Mouse (Mus musculus): ENCODE measurements around the gene Slc25a28. TPM values are rescaled to one million over a fixed set of nuclear protein-coding genes. Genes with fewer than 3 reads are reported as not detected.

Gene Slc25a28
- polyA plus RNA-seq, 1 experiment from 2014 or later, result 14.4 TPM

DNA sequence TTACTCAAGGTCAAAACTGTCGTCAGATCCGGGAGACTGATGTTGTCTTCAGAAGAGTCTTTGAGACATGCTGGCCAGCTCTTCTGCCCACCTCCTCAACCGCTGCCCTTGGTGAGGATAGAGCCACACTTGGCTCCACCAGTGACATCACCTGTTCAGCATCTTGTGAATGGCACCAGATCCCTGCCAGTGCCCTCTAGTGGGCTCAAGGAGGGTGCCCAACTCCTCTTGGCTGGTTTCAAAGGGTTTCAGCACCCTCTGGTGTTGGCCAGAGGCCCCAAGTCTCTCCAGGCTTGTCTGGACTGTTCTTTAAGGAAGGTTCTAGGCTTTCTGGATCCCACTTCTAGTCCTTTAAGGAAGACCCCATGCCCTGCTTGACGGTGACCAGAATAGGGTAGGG lies 50.8 kb downstream of the Slc25a28 start:
- 43% methylated on average over 4 of the region's 4 CpGs for WGBS
- Histone ChIP-seq H3K9me3 (replicated peaks) (no peaks in the 10 kb centered on the region), H3K4me3 (no peak overlapping the region), H3K9ac (no peak overlapping the region), H3K36me3 (ENCODE audit: poor library complexity, severe bottlenecking) (no peaks in the 10 kb centered on the region), H3K4me1 (peaks cover 18% of the 10 kb centered on the region), H3K27me3 (peaks cover 58% of the 10 kb centered on the region), H3K4me2 (no peak overlapping the region), H3K27ac (no peak overlapping the region)
- no peak for ATAC-seq

DNA sequence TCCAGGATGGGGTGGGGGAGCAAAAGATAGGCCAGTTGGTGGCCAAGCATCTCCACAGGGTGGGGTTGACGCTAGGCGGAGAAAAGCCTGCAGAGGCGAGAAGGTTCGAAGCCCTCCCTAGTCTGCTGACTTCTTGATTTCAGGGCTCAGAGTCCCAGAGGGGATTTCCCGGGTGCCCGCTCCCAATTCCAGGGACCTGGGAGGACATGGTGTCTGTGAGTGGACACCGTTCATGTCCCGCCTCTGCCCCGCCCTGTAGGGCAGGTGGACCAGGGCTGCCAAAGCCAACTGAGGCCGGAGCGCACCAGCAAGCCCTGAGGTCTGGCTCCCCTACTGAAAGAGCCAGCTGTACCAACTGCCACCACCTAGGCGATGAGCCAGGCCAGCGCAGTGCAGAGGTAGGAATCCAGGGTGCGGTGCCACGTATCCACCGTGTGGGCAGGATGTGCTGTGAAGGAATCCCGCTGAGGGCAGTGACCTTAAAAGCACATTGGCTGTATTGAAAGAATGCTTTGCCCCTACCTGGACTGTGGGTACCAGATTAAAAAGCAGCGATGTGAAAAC lies 54.7 kb downstream of the Slc25a28 start:
- no peak overlapping the region for H3K4me3 ChIP-seq

DNA sequence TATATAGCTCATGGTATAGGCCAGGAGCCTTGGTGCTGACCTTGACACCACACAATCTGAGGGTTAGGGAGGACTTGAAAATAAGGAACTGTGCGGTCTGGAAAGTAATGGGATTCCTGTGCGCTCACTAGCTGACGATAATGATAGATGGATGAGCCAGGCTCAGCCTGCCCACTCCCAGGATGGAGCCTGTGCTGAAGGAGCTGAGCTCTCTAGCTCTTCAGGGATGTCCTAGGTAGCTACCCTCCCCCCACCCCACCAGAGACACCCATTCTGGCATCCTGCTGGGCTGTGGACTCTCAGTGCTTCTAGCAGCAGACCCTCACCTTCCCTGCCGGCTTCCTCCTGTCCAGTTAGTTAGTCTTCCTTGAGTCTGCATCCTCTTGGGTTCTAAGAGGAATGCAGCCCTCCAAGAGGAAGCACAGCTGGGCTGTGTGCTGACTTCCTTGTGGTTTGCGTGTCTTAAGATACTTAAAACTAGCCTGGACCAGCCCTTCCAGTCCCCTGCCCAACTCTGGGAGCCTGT lies 56.1 kb downstream of the Slc25a28 start:
- H3K9ac ChIP-seq, result no peak overlapping the region
- H3K4me1 ChIP-seq, result peaks cover 38% of the 10 kb centered on the region
- no peaks in the 10 kb centered on the region for H3K36me3 ChIP-seq (ENCODE audit: poor library complexity, severe bottlenecking)
- no peak overlapping the region for H3K4me2 ChIP-seq
- H3K27ac ChIP-seq, result no peak overlapping the region
- no peak overlapping the region for H3K4me3 ChIP-seq
- peaks cover 79% of the 10 kb centered on the region for H3K27me3 ChIP-seq
- no peak for ATAC-seq
- 29% methylated on average over 5 of the region's 5 CpGs for WGBS
- no peaks in the 10 kb centered on the region for H3K9me3 ChIP-seq (replicated peaks)

More for the DNA sequence above, 54.7 kb downstream of the Slc25a28 start:
- no peak overlapping the region for H3K4me2 ChIP-seq
- no peak for ATAC-seq
- WGBS, result 10% methylated on average over 18 of the region's 18 CpGs
- H3K9me3 ChIP-seq (replicated peaks), result no peaks in the 10 kb centered on the region
- H3K4me1 ChIP-seq, result peaks cover 27% of the 10 kb centered on the region
- peaks cover 78% of the 10 kb centered on the region for H3K27me3 ChIP-seq
- no peak overlapping the region for H3K27ac ChIP-seq
- H3K9ac ChIP-seq, result no peak overlapping the region
- no peaks in the 10 kb centered on the region for H3K36me3 ChIP-seq (ENCODE audit: poor library complexity, severe bottlenecking)

DNA sequence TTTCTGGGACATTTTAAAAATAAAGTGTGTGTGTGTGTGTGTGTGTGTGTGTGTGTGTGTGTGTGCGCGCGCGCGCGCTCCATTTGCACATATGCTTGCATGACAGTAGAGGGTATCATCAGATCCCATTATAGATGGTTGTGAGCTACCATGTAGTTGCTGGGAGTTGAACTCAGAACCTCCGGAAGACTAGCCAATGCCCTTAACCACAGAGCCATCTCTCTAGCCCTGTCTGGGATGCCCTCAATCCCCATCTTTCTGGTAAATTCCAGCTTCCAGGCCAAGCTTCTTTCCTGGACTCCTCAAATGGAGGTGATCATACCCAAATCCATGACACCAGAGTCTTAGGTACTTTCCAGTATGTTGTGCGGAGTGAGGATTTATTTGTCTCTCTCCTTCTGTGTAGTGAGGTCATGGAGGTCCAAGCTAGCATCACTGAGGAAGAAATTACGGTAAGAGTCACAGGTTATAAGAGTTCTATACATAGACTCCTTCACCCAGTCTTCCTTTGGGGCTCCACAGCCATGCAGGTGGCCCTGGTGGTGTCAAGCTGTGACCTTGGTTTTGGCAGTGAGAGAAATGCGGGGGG lies 56.8 kb downstream of the Slc25a28 start:
- H3K4me3 ChIP-seq, result no peak overlapping the region
- WGBS, result 37% methylated on average over 10 of the region's 10 CpGs
- H3K9me3 ChIP-seq (replicated peaks), result no peaks in the 10 kb centered on the region
- H3K4me2 ChIP-seq, result no peak overlapping the region
- no peaks in the 10 kb centered on the region for H3K36me3 ChIP-seq (ENCODE audit: poor library complexity, severe bottlenecking)
- H3K4me1 ChIP-seq, result peaks cover 40% of the 10 kb centered on the region
- H3K9ac ChIP-seq, result no peak overlapping the region
- H3K27me3 ChIP-seq, result peaks cover 79% of the 10 kb centered on the region
- ATAC-seq, result no peak
- H3K27ac ChIP-seq, result no peak overlapping the region

DNA sequence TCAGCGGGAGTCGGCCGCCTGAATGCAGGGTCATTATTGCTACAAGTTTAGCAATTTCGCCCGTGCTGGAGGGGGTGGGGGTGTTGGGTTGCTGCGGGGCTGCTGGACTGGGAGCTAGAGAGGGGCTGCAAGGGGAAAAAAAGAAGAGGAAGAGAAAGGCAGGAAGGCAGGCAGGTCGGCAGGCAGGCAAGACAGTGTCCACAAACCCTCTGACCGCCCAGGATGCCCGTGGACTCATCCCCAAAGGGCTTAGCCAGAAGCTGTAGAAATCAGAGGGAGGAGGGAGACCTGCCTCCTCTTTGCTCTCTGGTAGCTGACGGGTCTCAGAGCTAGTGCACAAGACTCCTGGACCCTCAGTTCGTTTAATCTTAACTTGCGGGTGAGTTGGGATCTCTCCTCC lies 57.8 kb downstream of the Slc25a28 start:
- Histone ChIP-seq H3K4me3 (peak overlapping the region; percentile 48), H3K27ac (peak overlapping the region; percentile 85), H3K27me3 (peaks cover 79% of the 10 kb centered on the region), H3K9ac (peak overlapping the region; percentile 74), H3K4me2 (peak overlapping the region; percentile 75), H3K9me3 (replicated peaks) (no peaks in the 10 kb centered on the region), H3K4me1 (peaks cover 50% of the 10 kb centered on the region), H3K36me3 (ENCODE audit: poor library complexity, severe bottlenecking) (no peaks in the 10 kb centered on the region)
- ATAC-seq, result peak; percentile 5; the same call in 1 of the 2 replicates
- 0% methylated on average over 11 of the region's 12 CpGs for WGBS

DNA sequence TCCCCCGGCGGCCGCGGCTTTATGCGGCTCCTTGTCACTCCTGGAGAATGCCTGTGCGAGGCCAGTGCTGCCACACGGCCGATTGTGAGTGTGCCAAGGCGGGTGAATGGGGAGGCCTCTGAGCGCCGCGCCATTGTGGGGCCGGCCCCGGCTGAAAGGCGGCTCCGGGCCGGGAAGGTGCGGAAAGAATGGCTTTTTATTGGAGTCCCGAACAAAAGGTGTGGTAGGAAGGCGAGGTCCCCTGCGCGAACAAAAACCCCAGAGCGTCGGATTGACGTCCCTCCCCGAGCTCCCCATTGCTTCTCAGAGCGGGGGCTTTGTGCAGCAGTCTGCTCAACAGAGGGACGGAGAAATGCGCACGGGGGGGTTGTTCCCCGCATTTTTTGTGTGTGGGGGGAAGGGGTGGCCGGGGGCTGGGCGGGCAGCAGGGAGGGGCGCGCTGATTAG lies 58.2 kb downstream of the Slc25a28 start:
- under 1% methylated on average over 32 of the region's 35 CpGs for WGBS
- no peaks in the 10 kb centered on the region for H3K9me3 ChIP-seq (replicated peaks)
- peak overlapping the region; percentile 74 for H3K9ac ChIP-seq
- H3K27ac ChIP-seq, result peak overlapping the region; percentile 85
- H3K4me3 ChIP-seq, result peak overlapping the region; percentile 48
- peak overlapping the region; percentile 75 for H3K4me2 ChIP-seq
- peak; percentile 85 for ATAC-seq
- H3K27me3 ChIP-seq, result peaks cover 79% of the 10 kb centered on the region
- no peaks in the 10 kb centered on the region for H3K36me3 ChIP-seq (ENCODE audit: poor library complexity, severe bottlenecking)
- peaks cover 54% of the 10 kb centered on the region for H3K4me1 ChIP-seq

DNA sequence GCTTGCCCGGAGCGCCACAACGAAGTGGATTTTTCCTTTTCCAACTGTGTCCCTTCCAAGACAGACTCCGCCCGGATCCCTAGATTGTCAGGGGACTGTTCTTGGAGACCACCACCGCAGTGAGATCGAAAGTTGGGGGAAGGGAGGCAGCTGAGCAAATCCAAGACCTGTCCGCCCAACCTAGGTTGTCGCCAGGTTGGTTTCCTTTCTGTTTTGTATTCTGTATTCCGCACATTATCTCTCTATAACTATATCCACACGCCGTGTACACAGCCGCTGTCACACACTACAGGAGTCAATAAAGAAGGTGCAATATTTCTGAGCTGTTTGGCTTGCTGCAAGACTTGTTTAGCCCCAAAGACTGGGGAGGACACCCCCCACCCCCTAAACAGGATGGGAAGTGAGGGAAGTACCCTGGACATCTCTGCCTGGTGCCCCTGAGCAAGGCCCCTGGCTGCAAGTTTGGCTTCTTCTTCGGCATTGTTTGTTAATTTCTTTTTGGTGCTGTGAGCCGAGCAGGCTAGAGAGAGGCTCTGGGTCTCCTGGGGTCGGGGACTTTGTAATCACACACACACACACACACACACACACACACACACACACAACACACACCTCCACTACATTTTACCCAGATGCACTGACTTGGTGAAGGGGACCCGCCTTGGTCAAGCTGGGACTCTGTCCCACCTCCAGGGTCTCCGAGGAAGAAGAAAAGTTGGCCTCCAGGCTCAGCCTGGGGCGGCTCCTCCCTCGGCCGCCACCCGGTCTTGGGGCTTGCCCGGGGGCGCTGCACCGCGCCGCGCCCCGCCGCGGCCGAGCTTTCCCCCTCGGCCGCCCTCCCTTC lies 58.9 kb downstream of the Slc25a28 start:
- Histone ChIP-seq H3K4me2 (peak overlapping the region; percentile 75), H3K4me1 (peaks cover 55% of the 10 kb centered on the region), H3K4me3 (peak overlapping the region; percentile 48), H3K9me3 (replicated peaks) (no peaks in the 10 kb centered on the region), H3K9ac (peak overlapping the region; percentile 74), H3K27ac (peak overlapping the region; percentile 85), H3K27me3 (peaks cover 79% of the 10 kb centered on the region), H3K36me3 (ENCODE audit: poor library complexity, severe bottlenecking) (no peaks in the 10 kb centered on the region)
- WGBS, result 2% methylated on average over 18 of the region's 34 CpGs
- no peak; the same call in 1 of the 2 replicates for ATAC-seq

DNA sequence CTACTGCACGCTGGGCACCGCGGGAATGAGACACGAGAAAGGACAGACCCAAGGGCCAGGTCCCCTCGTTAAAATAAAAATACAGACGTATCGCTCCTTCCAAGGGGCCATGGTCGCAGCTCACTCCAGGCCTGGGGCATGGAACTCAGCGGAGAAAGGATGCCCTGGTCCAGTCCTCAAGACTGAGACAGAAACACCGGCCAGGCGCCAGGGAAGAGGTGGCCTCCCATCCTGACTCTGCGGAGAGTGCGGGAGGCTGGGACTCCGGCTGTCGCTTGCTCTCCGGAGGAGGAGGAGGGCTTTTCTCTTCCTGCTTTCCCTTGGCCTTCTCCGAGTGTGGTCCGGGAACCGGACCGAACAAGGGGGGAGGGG lies 59.6 kb downstream of the Slc25a28 start:
- no peak for ATAC-seq

DNA sequence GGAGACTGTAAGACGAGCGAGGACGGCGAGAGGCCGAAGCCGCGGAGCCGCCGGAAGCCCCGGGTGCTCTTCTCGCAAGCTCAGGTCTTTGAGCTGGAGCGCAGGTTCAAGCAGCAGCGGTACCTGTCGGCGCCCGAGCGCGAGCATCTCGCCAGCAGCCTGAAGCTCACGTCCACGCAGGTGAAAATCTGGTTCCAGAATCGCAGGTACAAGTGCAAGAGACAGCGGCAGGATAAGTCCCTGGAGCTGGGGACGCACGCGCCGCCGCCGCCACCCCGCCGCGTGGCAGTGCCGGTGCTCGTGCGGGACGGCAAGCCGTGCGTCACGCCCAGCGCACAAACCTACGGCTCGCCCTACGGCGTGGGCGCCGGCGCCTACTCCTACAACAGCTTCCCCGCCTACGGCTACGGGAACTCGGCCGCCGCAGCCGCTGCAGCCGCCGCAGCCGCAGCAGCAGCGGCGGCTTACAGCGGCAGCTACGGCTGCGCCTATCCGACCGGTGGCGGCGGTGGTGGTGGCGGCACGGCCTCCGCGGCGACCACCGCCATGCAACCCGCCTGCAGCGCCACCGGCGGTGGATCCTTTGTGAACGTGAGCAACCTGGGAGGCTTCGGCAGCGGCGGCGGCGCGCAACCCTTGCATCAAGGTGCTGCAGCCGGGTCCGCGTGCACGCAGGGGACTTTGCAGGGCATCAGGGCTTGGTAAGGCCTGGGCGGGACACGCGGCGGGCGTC lies 60.2 kb downstream of the Slc25a28 start:
- WGBS, result under 1% methylated on average over 92 of the region's 92 CpGs
- no peaks in the 10 kb centered on the region for H3K9me3 ChIP-seq (replicated peaks)
- peaks cover 79% of the 10 kb centered on the region for H3K27me3 ChIP-seq
- peak overlapping the region; percentile 85 for H3K27ac ChIP-seq
- no peak; the same call in 1 of the 2 replicates for ATAC-seq
- H3K36me3 ChIP-seq (ENCODE audit: poor library complexity, severe bottlenecking), result no peaks in the 10 kb centered on the region
- peak overlapping the region; percentile 48 for H3K4me3 ChIP-seq
- peaks cover 61% of the 10 kb centered on the region for H3K4me1 ChIP-seq
- H3K9ac ChIP-seq, result peak overlapping the region; percentile 74
- H3K4me2 ChIP-seq, result peak overlapping the region; percentile 75

More for the DNA sequence above, 59.6 kb downstream of the Slc25a28 start:
- Histone ChIP-seq H3K9ac (peak overlapping the region; percentile 74), H3K27ac (peak overlapping the region; percentile 85), H3K36me3 (ENCODE audit: poor library complexity, severe bottlenecking) (no peaks in the 10 kb centered on the region), H3K27me3 (peaks cover 79% of the 10 kb centered on the region), H3K4me1 (peaks cover 62% of the 10 kb centered on the region), H3K4me2 (peak overlapping the region; percentile 75), H3K4me3 (peak overlapping the region; percentile 48), H3K9me3 (replicated peaks) (no peaks in the 10 kb centered on the region)
- WGBS, result under 1% methylated on average over 20 of the region's 20 CpGs
